Mouse (Mus musculus) brain, embryonic 14.5 days (tissue): ENCODE measurements around the gene Idh3b. TPM values are rescaled to one million over a fixed set of nuclear protein-coding genes. Genes with fewer than 3 reads are reported as not detected.

ENCODE experiments used
- DNase-seq: peaks from one replicate; pipeline ENCODE4 v3.0.0-alpha.2; 2011; ENCODE audit warnings: low read depth
- CTCF ChIP-seq: fragments of 200-500 bp; IDR thresholded peaks from 2 replicates; pipeline ENCODE4 v1.5.1; 2012; ENCODE audit warnings: inconsistent platforms, mild to moderate bottlenecking, moderate library complexity, borderline replicate concordance; ENCODE audit not compliant: insufficient read depth, insufficient read length; ENCODE audit errors: extremely low read depth
- POLR2A ChIP-seq: fragments of 200-500 bp; IDR thresholded peaks from 2 replicates; pipeline ENCODE4 v1.6.1; 2012; ENCODE audit warnings: mild to moderate bottlenecking, inconsistent platforms, borderline replicate concordance; ENCODE audit not compliant: poor library complexity, insufficient read depth, insufficient read length, severe bottlenecking; ENCODE audit errors: extremely low read depth
- polyA plus RNA-seq: library from polyadenylated mRNA; depleted of rRNA; stranded (reverse); fragments of >200 nt; gene quantifications from 2 replicates; pipeline ENCODE4 v1.2.3, GENCODE M21; 2012; rRNA removed

Idh3b gene
- polyA plus RNA-seq, result 162 and 203 TPM in 2 replicates

DNA sequence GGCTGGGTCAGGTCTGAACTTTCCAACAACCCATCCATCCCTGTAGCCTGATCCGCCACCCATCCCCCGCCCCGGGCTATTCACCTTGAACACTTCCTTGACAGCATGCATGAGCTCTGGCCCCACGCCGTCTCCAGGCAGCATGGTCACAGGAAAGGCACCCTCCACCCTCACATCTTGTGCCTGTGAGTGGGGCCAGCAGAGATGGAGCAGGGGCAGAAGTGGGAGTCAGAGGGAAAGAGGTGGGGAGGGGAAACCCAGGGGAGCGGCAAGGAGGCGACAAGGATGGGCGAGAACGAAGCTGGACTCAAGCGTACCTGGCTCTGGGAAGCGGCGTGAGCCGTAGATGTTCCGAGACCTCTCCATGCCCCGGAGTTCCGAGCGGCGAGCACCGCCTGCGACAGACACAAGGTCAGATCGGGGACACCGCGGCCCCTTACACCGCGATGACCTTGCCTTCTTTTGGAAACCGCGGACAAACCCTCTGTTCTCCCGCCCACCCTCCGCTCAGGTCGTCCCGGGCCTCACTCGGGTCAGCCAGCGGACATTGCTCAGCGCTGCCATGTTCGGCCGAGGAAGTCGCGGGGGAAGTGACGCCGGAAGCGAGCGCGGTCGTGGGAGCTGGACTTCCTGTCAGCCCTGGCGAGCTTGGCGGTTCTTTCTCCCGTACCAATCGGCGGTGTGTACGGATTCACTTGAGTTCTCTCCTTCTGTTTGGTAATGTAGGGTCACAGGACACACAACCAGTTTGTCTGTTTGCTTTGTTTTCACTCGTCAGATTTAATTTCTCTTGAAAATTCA is at the start of gene Idh3b:
Gene Idh3b, minus strand, starts transcription at position 694 of the 801 bp plus-strand sequence.
- peak; percentile 97 for DNase-seq

DNA sequence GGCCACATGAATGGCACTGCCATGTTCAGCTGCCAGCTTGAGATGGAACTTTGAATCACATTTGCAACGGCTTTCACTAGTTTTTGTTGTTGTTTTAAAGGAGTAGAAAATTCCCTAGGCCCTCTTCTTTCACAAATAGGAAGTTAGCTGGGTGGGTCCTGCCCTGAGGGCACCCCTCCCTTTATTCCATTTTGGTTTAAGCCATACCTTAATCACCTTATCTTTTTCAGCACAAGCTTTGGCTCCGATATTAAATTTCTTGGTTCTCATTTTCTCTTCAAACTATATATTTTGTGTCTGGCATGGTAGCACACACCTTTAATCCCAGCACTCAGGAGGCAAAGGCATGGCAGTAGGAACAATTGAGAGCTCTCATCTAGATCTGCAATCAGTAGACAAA is 45.2 kb upstream of the Idh3b start:
- TF ChIP-seq POLR2A (no peak), CTCF (no peak)
- DNase-seq, result no peak

More for the DNA sequence above, at the start of gene Idh3b:
- no peak for TF ChIP-seq CTCF
- TF ChIP-seq POLR2A, result no peak

DNA sequence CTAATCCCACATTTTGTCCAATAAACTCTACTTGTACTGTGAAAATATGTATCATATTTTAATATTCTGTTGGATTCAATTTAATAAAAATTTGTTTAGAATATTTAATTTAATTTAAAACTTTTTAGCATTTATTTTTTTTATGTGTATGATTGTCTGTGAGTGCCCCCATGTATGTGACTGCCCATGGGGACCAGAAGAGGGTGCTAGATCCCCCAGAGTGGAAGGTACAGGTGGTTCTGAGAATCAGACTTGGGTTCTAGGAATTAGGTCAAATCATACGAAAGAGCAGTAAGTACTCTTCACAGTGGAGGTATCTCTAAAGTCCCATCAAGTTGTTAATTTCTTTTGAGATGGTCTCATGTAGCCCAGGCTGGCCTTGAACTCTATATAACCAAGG is 42.7 kb upstream of the Idh3b start:
- TF ChIP-seq POLR2A, result no peak
- TF ChIP-seq CTCF, result no peak; the same call in 1 of the 2 replicates
- no peak for DNase-seq

DNA sequence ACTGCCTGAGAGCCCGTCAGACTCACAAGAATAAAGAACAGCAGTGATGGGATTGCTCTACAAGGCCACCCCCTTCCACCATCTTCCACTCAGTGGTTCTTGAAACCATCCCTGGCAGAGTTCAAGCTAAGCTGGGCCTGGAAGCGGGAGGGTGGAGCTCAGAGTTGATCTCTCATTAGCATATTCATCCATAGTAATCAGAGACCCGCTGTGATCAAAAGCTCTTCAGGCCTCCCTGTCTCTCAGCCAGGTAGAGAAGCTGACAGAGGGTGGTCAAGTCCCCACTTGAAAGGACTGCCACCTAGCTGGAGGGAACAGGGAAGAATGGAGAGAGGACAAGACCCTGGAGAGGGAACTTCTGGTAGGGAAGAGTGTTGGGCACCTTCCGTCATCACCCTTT is 18.7 kb upstream of the Idh3b start:
- no peak for DNase-seq
- TF ChIP-seq CTCF (no peak), POLR2A (no peak)

DNA sequence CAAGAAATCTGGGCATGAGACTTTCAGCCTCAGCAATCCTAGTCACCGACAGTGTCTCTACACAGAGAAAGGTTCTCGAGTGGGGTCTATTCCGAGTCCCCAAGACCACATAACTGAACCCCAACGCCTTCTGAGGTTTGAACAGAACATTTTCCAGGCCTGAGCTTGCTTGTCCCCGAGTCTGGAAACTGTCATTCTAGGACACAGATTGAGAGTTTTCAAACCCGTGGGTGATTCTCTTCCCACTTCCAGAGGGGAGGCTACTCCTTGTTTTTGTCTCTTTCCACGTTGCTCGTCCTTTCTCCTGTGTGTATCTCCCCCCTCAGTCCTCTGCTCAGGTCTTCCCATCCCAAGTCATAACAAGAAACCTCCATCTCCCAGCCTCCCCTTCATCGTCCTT is 13.2 kb upstream of the Idh3b start:
- DNase-seq, result no peak
- no peak for TF ChIP-seq POLR2A
- TF ChIP-seq CTCF, result no peak

DNA sequence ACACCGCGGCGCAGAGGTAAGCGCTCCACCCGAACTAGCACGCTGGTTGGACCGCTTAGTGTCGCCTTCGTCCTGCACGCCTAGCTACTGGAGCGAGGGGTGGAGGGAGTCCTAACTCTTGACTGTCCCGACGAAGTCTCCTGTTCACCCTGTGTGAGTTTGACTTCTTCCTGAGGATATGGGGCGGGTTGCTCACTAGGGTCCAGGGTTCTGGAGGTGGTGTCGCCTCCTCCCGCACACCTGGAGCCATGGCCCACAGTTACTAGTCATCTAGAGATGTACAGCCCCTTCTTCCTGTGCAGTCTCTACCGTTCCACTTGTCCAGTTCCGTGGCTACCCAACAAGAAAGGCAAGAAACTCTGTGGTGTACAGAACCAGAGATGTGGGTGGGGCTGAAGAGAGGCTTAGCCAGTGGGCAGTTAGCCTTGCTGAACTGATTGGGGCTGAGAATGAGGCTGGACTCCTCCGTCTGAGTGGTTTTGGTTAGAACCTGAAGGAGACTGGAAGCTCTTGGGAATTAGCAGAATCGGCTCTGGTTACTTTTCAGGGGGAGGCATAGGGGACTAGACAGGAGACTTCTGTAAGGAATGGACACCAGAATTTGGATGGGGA is 11.9 kb upstream of the Idh3b start:
- DNase-seq, result no peak
- TF ChIP-seq POLR2A, result no peak
- no peak for TF ChIP-seq CTCF

DNA sequence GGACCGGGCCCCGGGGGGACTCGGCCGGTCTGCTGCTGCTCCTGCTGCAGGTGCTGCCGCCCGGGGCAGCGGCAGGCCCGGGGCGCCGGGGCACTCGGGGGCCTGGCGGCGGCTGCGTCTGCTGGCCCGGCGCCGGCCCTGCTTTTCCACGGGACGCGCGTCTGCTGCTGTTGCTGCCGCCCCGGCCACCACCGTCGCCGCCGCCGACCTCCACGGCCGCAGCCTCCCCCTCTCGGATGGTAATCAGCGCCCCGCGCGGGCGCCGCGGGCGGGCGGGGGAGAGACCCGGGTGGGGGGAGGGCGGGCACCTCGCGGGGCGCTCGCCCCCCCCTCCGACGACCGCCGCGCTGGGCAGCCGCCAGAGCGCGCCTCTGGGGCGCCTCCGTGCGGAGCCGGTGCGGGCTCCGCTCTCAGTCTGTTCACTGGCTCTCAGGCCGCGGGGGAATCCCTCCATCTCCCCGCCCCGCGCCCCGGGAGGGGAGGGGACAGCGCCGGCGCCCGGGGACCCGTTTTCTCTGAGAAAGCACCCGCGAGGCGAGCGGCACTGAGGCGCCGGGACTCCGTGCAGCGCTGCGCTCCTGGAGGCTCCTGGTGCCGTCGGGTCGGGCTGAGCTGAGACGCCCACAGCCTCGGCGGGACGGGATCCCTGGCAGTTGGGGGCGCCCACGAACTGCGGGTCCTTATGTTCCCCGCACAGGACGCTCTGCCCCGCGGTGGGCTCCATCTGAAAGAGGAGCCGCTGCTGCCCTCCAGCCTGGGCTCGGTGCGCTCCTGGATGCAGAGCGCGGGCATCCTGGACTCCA is 11.2 kb upstream of the Idh3b start:
- TF ChIP-seq POLR2A (no peak), CTCF (peak; percentile 19; the same call in 1 of the 2 replicates)
- peak; percentile 78 for DNase-seq

DNA sequence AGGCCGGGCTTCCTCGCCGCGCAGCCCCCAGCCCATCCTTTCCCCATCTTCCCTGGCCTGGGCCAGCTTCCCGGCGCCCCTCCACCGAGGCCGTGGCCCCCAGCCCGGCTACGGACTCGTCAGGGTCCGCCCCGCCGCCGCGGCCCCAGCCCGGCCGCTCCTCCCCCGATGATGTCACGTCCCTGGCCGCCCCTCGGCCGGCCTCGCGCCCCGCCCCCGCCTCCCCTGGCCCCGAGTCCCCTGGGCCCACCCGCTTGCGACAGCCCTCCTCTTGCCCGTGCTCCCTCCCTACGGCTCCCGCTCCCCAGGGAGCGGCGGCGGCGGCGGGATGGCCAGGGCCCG is 10.6 kb upstream of the Idh3b start, which contains the start of gene Ebf4:
Gene Ebf4, plus strand, starts transcription at position 234 of the 342 bp plus-strand sequence.
- TF ChIP-seq POLR2A (peak; percentile 75), CTCF (no peak)
- DNase-seq, result peak; percentile 86

DNA sequence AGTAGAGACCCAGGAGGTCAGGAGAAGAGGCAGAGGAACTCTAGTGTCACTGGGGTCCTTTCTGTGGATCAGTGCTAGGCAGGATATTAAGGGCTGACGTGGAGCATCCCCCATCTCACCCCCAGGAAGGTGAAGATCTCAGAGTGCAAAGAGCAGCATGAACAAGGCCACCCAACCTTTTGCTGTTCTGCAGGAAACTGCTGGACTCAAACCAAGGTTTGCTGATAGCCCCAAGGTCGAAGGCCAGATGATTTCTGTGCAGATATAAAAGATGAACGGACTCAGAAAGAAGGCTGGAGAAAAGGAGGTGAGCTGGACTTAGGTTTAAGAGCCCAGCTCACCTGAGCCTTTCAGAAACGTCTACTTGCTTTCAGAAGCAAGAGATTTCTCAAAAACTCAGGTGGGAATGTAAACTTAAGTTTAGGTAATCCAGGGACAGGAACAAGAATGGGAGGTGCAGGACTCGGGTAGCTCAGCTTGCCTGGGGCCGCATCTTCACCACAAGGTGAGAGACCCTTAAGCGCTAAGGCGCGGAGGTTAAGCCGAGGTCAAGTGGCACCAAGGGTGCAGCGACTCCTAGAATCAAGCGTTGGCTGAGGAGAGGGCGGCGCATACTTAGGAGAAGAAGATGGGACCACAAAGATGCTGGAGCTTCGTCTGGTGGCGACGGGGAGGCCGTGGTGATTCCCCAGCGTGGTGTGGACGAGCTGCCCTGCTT is 10.0 kb upstream of the Idh3b start:
- TF ChIP-seq CTCF, result no peak
- TF ChIP-seq POLR2A, result no peak
- DNase-seq, result no peak

DNA sequence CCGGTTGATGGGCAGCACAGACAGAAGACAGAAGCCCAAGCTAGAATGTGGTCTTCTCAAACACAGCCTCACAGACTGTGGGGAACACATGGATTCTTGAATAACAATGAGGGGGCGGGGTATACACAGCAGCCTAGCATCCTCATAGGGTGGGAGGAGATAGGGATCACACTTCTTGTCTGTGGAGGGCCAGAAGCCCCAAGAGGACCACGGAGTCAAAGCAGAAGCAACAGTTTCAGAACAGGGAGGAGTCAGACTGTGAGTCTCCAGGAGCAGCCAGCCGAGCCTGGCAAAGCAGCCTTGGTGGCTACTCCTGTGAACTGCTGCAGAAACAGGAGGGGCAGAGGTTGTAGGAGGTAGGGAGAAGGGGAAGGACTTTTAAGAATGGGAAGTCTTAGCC is 9.1 kb upstream of the Idh3b start:
- DNase-seq, result peak; percentile 47
- TF ChIP-seq POLR2A (no peak), CTCF (no peak)
